Mouse (Mus musculus): ENCODE measurements around the gene Fcho2. TPM values are rescaled to one million over a fixed set of nuclear protein-coding genes. Genes with fewer than 3 reads are reported as not detected.

Gene Fcho2
- polyA plus RNA-seq, 1 experiment from 2014 or later, result 16.9 TPM

GRCm38 (mm10) chr13:98715443-98715990 lies 99.7 kb downstream of the Fcho2 start:
- no peak for DNase-seq (ENCODE audit: low spot score)

- DNase-seq (ENCODE audit: low spot score), result no peak
These were observed 104.6 kb downstream of the Fcho2 start for GRCm38 (mm10) chr13:98710655-98711054.

- no peak for DNase-seq (ENCODE audit: low spot score)
These were observed 105.0 kb downstream of the Fcho2 start for GRCm38 (mm10) chr13:98710236-98710635.

GRCm38 (mm10) chr13:98705501-98705900 lies 109.7 kb downstream of the Fcho2 start:
- no peak for DNase-seq (ENCODE audit: low spot score)

DNA sequence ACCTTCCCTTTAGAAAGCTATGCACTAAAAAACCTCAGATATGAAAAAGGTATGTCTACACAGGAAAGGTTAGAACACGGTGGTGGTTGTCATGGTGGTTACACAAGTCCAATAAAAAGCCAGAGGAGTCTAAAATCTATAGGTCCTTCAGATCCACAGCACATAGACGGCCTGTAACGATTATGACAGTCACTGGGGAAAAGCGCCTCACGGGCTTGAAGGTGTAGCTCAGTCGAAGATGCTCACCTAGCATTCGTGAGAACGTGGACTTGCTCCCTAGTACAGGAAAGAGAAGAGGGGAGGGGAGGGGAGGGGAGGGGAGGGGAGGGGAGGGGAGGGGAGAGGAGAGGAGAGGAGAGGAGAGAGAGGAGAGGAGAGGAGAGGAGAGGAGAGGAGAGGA lies 111.5 kb downstream of the Fcho2 start:
- no peak for DNase-seq (ENCODE audit: low spot score)

DNA sequence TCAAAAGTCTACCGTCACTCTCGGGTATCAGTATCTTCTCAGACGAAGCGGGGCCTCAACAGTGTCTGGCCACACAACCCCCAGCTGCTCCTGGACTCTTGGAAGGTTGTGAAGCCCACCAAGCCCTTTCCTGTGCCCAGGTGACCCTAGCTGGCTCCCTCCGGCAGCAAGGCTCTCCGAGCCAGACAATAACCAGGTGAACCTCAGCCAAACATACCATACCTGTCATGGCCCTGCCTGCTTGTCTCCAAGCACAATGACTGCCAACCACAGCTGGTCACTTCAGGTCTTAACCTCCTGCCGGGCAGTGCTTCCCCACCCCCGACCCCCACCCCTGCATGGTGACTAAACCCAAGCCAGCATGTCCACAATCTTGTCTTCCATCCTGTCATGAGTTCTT lies 112.9 kb downstream of the Fcho2 start:
- DNase-seq (ENCODE audit: low spot score), result no peak

DNA sequence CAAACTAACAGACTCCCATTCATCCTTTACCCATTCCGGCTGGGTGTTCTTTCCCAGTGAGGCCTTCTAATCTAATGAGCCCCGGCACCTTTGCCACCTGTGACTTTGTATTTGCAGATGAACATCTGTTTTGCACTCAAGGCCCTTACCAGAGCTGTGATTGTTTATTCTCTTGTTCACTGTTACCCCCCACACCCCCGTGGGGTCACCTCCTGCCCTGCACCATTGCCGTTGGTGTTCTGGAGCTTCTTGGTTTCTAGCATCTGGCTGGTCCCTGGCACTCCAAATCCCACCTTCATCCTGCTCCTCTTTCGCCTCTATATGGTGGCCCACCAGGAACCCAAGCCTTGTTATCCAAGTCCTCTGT lies 114.0 kb downstream of the Fcho2 start:
- DNase-seq (ENCODE audit: low spot score), result no peak

DNA sequence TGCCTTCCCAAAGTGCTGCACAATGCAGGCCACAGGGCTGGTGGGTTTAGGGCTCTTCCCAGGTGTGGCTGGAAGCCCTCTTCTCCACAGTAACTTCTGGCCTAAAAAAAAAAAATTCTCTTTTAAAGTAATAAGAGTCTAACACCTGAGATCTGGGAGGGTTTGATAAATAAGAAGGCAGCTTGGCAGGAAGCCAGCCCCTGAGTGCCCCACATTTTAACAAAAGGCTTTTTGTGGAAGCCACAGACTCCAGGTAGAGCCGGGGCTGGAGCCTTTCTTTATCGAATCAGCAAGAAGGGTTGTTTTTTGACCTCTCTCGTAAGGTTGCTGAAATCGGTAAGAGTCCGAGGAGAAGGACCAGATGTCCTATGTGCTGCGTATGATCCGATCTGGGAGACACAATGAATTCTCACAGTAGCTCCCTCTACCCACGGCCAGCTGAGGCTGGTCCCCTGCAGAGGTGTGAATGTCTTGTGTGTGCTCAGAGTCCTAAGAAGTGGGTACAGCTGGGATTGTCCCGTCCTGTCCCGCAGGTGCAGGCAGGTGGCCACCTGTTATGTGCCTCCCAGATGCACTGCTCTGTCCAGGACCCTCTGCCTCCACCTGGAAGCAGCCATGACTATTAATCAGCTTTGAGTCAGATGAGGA lies 114.5 kb downstream of the Fcho2 start:
- no peak for DNase-seq (ENCODE audit: low spot score)

- no peak for DNase-seq (ENCODE audit: low spot score)
These were observed 115.2 kb downstream of the Fcho2 start for GRCm38 (mm10) chr13:98699982-98700540.

- DNase-seq (ENCODE audit: low spot score), result no peak
These were observed 116.1 kb downstream of the Fcho2 start for GRCm38 (mm10) chr13:98699051-98699744.

DNA sequence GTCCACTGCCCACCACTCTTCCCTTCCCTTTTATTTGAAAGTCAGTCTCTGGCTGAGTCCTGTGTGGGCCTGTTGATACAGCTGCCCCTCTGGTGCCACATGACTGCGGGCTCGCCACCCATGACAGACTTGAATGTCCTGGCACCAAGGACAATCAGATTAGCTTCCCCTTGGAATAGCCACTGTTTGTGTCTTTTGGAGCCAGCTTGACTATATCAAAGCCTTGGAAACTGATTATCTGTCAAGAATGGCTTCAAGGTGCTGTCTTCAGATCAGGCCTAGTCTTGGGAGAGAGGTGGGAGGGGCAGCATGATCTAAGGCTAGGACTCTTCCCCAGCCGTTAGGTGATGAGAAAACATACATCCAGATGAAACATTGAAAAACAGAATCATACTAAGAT lies 118.5 kb downstream of the Fcho2 start:
- no peak for DNase-seq (ENCODE audit: low spot score)

DNA sequence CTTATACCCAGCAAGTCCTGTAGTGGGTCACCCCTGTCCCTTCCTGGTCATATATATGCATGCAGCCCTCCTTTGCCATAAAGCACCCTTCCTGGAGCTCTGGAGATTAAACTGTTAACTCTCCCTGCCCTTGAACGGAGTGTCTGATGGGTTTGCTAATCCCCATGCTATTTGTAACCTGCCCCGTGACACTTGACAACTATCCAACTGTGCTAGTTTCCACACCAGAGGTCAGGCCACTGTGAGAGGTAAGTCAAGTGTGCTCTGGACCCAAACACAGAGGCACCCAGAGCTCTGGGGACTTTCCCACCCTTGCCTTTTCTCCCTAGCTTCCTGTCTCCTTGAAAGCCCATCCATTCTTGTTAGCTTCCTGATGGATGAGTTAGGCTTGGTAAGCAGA lies 119.7 kb downstream of the Fcho2 start:
- no peak for DNase-seq (ENCODE audit: low spot score)

GRCm38 (mm10) chr13:98694773-98695314 lies 120.4 kb downstream of the Fcho2 start, which contains the start of gene Tmem171:
Gene Tmem171, minus strand, starts transcription at chr13:98694834.
- DNase-seq (ENCODE audit: low spot score), result no peak

GRCm38 (mm10) chr13:98693316-98693715 lies 121.9 kb downstream of the Fcho2 start:
- no peak for DNase-seq (ENCODE audit: low spot score)

GRCm38 (mm10) chr13:98691956-98692515 lies 123.2 kb downstream of the Fcho2 start:
- DNase-seq (ENCODE audit: low spot score), result no peak

GRCm38 (mm10) chr13:98690886-98691285 lies 124.4 kb downstream of the Fcho2 start:
- no peak for DNase-seq (ENCODE audit: low spot score)

DNA sequence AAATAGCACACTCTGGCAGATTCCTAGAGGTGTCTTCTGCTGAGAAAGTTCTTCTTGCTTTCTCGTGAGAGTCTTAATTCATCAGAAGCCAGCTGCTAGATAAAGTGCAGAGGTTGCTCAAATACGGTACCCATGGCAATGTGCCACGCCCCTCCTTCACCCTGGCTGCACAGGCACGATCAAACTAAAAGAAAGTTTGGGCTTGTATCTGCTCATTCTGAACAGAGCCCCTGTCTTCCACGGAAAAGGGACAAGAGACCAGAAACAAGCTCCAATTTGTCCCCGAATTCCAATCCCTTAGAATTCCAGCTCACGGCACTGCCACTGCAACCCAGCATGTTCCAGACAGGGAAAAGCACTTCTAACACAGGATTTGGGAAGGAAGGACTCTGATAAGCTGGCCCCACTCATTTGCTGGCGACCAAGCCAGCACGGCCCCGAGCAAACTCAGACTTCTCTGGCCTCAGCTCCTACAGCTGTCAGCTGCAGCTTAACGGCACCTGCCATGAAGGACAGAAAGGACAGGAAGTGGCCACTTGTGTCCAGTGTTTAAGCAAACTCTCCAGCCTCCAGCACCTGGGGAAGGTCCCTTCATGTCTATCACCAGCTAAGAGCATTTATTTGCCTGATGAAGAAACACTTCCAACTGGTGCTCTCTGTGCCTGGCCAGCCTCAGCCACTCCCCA lies 125.5 kb downstream of the Fcho2 start:
- DNase-seq (ENCODE audit: low spot score), result no peak

- DNase-seq (ENCODE audit: low spot score), result no peak
These were observed 127.3 kb downstream of the Fcho2 start for GRCm38 (mm10) chr13:98687931-98688330.

- no peak for DNase-seq (ENCODE audit: low spot score)
These were observed 130.9 kb downstream of the Fcho2 start for GRCm38 (mm10) chr13:98684144-98684900.

GRCm38 (mm10) chr13:98683412-98683811 lies 131.8 kb downstream of the Fcho2 start:
- no peak for DNase-seq (ENCODE audit: low spot score)
